Mouse (Mus musculus): ENCODE results near the gene Col6a4.

DNA sequence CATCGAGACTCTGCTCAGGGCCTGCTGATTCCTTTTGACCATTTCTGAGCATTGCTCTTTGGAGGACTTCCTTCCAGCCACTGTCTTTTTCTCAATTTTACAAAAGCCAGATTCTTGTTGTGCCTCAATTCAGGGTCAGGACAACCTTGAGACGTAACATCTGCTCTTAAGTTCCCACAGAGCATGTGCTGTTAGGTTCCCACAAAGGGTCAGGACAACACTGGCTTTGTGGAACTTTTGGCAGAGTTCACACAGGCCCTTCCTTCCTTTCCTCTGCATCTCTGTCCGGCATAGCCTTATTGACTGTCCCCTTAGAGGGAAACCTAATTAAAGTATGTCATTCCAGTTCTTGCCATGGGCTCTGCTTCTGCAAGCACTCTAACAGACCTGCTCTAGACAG lies 18.6 kb downstream of the Col6a4 start:
- TF ChIP-seq CTCF (IDR thresholded peaks at IDR 0.05; ENCODE audit: low read depth, low read length), result no peak
- TF ChIP-seq POLR2A (IDR thresholded peaks at IDR 0.05; ENCODE audit: borderline replicate concordance, low read depth, low read length), result no peak

All from bone marrow macrophage, adult 2 months (primary cell).